15 mouse cellular contexts compared by ENCODE assay signal in the genomic region with DNA sequence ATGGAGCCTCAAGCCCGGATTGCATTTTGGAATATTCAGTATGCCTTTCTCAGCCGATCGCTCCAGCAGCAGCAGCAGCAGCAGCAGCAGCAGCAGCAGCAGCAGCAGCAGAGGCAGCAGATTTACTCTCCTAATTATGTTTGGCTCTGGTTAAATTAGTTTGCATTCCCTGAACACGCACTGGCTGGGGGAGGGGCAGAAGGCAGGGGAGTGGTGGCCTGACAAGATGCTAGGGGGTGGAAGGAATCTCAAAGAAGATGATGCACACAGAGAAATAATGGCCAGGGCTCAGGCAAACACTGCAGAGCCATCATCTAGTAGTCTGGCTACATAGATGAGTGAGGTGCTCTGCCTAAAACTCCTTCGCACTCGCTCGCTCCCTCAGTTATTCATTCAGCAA.
DNase-seq lines count a peak whose midpoint lies in the region; ATAC-seq lines count a peak whose summit lies in the region.
"Had no signal": no experiment of that assay in that cellular context is flagged by ENCODE, and none has a peak within 500 bp of the region (broad histone marks: within the 10 kb centered on the region; RNA-seq: fewer than 3 reads in every experiment).

No protein-coding gene starts in this region.

- ATAC-seq in midbrain, embryonic 12.5 days (ENCODE audit: low FRiP score, low read depth) = peak; percentile 57

- no peaks in the 10 kb centered on the region for H3K9me3 ChIP-seq in hindbrain, embryonic 10.5 days
- H3K9me3 ChIP-seq in midbrain, embryonic 12.5 days = no peaks in the 10 kb centered on the region
- H3K9me3 ChIP-seq: heart, embryonic 13.5 days; limb, embryonic 13.5 days; lung, embryonic 15.5 days; megakaryocyte, embryonic 14.5 days had no signal

- H3K4me3 ChIP-seq in hindbrain, embryonic 10.5 days = no peak overlapping the region
- H3K4me3 ChIP-seq in midbrain, embryonic 12.5 days = no peak overlapping the region
- H3K4me3 ChIP-seq: erythroblast, embryonic 14.5 days; heart, embryonic 13.5 days; limb, embryonic 13.5 days; lung, embryonic 15.5 days; megakaryocyte, embryonic 14.5 days had no signal

- peak; percentile 8 for DNase-seq in MN1 (ENCODE audit: low spot score)
- DNase-seq in Muller cell, postnatal 12 days (ENCODE audit: inconsistent ontology term) = peak; percentile 27
- peak; percentile 22 for DNase-seq in hindbrain, embryonic 10.5 days (ENCODE audit: low spot score)
- DNase-seq in spleen, adult 12 weeks (ENCODE audit: low spot score) = no peak
- no peak for DNase-seq in cerebellum, adult 11-12 months
- no peak for DNase-seq in adrenal gland, adult 18-20 months (ENCODE audit: low spot score in 2 of 2)
- DNase-seq: adrenal gland, postnatal 10 days; gastrocnemius, postnatal 10 days had no signal

- H3K27ac ChIP-seq in hindbrain, embryonic 10.5 days = 0 out of 2 replicates have a peak overlapping the region, but pooled peaks have one; percentile 41
- peak overlapping the region; percentile 52; the same call in 1 of the 2 replicates for H3K27ac ChIP-seq in midbrain, embryonic 12.5 days (replicated peaks)
- H3K27ac ChIP-seq: heart, embryonic 13.5 days; limb, embryonic 13.5 days; lung, embryonic 15.5 days had no signal

- H3K36me3 ChIP-seq in hindbrain, embryonic 10.5 days = no peaks in the 10 kb centered on the region
- H3K36me3 ChIP-seq in midbrain, embryonic 12.5 days = no peaks in the 10 kb centered on the region
- H3K36me3 ChIP-seq: heart, embryonic 13.5 days; limb, embryonic 13.5 days; lung, embryonic 15.5 days had no signal

- peaks cover 27% of the 10 kb centered on the region for H3K4me1 ChIP-seq in hindbrain, embryonic 10.5 days (replicated peaks)
- H3K4me1 ChIP-seq in midbrain, embryonic 12.5 days = peaks cover 35% of the 10 kb centered on the region
- H3K4me1 ChIP-seq: heart, embryonic 13.5 days; lung, embryonic 15.5 days; megakaryocyte, embryonic 14.5 days had no signal

- no peak overlapping the region for H3K9ac ChIP-seq in midbrain, embryonic 12.5 days (replicated peaks)
- H3K9ac ChIP-seq: heart, embryonic 13.5 days; limb, embryonic 13.5 days; lung, embryonic 15.5 days had no signal

- H3K27me3 ChIP-seq in hindbrain, embryonic 10.5 days (ENCODE audit: insufficient read depth, poor library complexity, severe bottlenecking) = no peaks in the 10 kb centered on the region
- H3K27me3 ChIP-seq in midbrain, embryonic 12.5 days = peaks cover 7% of the 10 kb centered on the region
- H3K27me3 ChIP-seq: CH12.LX; heart, embryonic 13.5 days; limb, embryonic 13.5 days; lung, embryonic 15.5 days; megakaryocyte, embryonic 14.5 days had no signal

- WGBS in hindbrain, embryonic 10.5 days = 79% methylated on average over 7 of the region's 7 CpGs
- 63% methylated on average over 7 of the region's 7 CpGs for WGBS in midbrain, embryonic 12.5 days

- H3K4me2 ChIP-seq in midbrain, embryonic 12.5 days (replicated peaks) = no peak overlapping the region
- H3K4me2 ChIP-seq: heart, embryonic 13.5 days; limb, embryonic 13.5 days; lung, embryonic 15.5 days had no signal

Comparison
In these comparisons a context has a peak if more than half of its experiments do, and no peak if none do; other contexts are left out.
1. DNase-seq: peak in MN1 (single experiment), Muller cell, postnatal 12 days (single experiment) and hindbrain, embryonic 10.5 days (single experiment); none in spleen, adult 12 weeks (single experiment), cerebellum, adult 11-12 months (single experiment) and adrenal gland, adult 18-20 months (0 of 2).